Mouse (Mus musculus) frontal cortex, postnatal 25 days (tissue): ENCODE data around the gene Shisal1.

Source experiments
- DNase-seq, 2 experiments: peaks; one replicate each; pipeline ENCODE4 v3.0.0; 2022; ENCODE audit warnings: low spot score in 2 of 2

Gene Shisal1

DNA sequence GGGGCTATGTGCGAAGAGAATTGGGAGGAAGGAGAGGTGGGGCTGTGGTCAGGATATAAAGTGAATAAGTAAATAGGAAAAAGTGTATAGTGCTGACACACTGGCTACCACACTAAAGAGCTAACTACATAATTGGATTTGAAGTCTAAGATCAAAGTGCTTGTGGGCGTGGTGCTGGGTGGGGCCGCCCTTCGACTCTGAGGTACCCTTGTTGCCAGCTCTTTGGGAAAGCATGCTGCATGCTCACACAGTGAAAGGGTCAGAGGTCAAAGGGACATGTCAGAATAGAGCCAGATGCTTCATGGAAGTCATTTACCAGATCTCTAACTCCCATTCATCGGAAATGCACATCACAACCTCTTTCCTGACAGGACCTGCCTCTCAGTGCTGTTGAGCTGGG lies 74.1 kb downstream of the Shisal1 start:
- DNase-seq = no peak

DNA sequence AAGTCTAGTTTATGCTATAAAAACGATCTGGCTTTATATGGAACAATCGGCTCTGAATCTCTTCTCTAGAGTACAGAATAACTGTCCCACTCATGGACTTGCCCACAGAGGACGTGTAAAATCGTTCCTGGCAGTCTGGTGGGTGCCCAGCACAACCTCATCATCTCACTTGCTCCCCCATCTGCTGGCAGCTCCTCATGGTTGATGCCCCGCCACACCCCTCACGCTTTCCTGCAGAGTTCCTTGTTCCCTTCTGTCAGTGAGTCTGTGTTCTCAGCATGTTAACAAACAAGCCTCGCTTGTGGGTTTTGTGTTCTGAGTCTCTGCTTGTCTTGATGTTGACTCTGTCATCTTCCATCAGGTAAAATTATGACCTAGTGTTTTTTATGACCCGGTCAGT lies 79.5 kb downstream of the Shisal1 start:
- no peak for DNase-seq

DNA sequence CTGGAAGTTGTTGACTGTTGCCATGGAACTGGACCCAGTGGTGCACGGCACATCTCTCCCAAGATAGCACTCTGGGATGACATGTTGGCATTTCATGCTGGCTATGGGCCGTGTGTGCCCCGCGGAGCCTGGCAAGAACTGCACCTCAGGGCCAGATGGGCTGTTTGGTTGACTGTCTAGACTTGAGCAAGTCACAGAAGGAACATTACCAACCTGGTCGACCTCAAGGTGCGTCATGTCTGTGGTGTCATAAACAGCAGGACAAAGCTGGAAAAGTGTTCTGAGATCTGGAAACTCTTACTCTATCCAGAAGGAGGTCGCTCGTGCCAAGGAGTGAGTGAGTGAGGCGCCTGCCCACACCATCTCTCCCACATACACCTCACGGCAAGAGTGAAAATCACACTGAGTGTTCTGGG lies 80.3 kb downstream of the Shisal1 start:
- peak in 1 of 2 experiments; percentile 26 for DNase-seq

DNA sequence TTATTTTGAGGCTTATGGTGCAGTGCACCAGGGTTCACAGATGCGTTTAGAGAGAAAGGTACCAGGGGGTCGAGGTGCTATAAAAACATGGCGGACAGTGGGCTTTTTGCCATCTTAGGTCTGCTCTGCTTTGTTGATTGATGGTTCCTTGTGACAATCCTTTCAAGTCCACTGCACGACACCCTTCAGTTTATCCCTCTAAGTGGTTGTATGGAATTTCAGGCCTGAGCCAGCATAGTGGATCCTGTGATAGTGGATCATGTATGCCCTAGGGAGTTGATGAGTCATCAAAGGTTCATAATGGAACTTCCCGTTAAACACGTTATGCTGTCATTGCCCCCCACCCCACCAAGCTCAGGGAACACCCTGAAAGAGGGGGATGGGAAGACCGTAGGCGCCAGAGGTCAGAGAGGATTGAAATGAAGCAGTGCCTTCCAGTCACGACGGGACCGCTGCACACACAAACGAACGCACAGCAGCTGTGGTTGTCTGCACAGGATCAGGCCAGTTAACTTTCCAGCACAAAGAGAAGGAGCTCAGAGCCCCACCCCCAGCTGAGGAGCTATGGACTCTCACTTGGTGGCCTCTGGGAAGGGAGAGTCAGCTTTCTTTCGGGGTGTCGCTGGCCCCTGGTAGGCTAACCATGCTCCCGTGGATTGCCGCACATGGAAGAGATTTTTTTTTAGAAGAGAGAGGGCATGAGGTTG lies 81.1 kb downstream of the Shisal1 start:
- no peak for DNase-seq

DNA sequence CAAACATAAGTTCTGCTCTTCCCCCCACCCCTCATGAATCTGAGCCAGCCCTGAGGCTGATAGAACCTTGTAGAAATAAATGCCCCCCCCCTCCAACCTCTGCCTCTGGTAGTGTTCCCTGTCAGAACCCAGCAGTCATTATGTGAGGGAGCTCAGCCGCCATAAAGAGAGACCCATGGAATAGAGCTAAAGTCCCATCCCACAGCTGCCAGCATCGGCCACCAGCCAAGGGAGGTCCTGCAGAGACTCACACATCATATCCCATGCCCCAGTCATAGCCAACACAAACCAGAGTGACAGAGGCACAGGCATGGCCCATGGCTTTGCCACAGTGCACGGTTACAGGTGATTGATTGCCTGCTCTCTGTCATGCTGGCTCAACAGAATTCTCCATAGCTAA lies 82.2 kb downstream of the Shisal1 start:
- no peak for DNase-seq

DNA sequence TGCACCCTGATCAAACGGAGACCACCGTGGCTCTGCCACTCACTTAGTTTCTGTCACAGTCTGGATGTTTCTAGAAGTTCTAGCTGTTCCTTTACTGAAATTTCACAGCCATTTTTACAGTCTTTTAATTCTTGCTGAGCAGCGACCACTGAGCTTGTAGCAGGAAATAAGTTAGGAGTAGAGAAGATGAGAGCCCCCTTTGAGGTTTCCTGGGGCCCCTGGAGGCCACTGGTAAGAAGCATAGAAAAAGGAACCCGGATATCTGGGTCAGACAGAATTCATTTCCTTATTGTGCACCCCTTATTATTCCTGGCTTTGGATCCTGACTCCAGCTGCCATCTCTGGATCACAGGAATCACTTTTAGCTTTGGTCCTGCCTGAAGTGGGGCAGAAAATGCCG lies 91.8 kb downstream of the Shisal1 start:
- DNase-seq = no peak

DNA sequence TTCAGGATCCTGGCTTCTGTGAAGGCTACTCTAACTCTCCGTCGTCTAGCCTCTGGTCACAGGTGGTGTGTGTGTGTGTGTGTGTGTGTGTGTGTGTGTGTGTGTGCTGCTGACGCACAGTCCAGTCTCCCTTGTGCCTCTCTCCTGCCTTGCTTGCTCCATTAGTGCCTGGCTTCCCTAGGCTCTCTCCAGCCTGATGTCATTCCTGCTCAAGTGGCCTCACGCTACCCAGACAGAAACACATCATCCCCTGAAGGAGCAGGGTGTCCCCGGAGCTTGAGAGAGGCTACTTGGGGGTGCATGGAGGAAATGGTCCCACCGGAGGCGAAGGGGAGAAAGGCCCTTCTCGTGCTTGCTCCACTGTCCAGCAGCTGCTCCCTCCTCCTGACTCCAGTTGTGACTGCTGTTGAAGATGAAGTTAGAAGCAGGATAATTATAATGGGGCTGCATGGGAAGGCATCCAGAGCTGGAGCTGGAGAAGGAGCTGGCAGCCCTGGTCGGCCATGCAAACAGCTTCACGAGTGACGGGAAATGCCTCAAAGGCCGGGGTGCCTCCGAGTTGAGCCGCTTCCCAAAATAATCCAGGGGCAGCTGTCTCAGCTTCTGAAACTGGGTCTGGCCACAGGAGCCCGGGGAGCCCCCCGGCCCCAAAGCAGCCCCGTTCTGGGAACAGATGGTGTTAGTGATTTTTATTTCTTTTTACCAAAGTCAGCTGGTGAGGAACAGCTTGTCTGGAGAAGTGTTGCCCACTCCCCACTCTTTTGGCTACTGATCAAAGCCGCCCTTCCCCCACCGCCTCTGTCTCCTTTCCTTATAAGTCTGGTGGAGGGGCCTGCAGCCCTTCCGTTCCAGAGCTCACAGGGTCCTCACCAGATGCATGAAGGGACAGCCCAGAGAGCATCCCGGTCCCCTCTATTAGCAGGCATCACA lies 94.7 kb downstream of the Shisal1 start:
- DNase-seq = peak; percentile 22 to 32

DNA sequence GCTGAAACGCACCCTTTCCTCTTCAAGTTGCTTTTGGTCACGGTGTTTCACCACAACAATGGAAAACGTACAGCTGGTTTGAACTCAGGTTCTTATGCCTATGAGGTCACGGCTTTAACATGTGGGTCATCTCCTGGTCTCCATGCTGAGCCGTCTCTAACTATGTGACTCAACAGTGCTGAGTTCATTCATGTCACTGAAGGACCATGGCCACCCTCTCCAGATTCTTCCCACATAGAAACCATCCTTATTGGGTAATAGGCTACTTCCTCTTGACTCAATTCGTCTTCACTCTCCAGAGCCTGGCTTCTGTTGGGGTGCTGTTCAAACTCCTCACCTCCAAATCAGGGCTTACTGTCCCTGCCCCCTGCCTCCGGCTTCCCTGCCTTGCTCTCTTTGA lies 95.6 kb downstream of the Shisal1 start:
- no peak for DNase-seq

DNA sequence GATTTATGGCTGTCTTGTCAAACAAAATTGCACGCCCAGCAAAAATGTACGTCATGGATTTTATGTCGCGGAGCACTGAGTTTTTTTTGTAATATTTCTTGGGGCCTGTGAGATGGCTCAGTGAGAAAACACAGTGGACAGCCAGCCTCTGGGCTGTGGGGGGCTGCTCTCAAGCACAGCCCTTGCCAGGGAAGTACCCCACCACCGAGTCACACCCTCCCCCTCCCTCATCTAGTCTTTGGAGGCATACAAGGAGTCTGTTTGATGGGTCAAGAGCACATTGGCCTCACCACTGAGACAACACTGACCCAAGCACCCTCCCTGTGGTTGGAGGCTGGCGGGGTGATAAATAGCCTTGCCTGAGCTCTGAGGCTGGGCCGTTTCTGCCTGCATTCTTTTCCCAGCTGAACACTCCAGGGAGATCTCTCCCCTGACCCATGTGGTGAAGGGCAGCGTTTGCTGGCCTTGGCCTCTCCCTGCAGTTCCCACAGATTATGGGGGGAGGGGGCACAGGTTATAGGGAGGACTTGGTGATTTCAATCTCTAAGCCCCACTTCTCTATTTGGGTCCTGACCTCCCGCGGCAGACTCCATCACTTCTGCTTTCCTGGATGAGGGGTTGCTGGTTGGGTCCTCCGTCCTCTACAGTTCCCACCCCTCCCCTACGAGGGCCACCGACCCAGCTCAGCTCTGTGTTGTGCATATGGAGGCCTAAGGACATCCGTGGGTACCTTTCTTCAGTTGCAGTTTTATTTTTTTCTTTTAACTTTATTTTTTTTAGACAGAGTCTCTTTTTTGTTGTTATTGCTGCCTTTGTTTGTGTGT lies 96.8 kb downstream of the Shisal1 start:
- no peak for DNase-seq

DNA sequence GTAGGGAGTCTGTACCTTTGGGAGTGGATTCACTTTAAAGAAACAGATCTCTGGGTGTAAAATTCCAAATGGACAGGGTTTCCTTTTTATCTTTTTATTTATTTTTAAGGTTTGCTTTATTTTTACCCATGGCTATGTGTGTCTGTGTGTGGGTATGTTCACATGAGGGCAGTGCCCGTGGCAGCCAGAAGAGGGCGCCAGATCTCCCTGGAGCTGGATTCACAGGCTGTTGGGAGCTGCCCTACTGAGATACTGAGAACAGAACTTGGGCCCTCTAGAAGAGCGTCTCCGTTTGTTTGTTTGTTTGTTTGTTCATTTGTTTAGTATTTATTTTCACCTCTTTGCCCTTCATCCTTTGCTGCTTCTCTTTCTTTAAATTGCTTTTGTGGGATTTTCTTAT lies 98.1 kb downstream of the Shisal1 start:
- no peak for DNase-seq

DNA sequence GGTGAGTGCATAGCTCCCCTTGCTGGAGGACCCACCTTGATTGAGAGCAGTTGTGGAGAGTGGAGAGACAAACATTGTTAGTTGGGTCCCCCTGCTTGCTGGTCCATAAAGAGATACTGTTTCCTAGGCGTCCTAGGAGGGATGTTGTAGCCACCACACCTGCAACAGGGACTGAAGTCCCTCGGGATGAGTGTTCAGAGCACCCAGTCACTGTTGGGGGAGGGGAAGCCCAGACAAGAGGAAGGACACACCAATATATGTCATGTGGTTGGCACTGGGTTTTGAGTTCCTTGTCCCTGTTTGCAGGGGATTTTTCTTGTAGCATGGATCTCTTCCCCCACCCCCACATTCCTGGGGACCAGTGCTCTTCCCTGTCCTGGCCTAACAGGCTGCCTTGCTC lies 106.0 kb downstream of the Shisal1 start:
- no peak for DNase-seq

DNA sequence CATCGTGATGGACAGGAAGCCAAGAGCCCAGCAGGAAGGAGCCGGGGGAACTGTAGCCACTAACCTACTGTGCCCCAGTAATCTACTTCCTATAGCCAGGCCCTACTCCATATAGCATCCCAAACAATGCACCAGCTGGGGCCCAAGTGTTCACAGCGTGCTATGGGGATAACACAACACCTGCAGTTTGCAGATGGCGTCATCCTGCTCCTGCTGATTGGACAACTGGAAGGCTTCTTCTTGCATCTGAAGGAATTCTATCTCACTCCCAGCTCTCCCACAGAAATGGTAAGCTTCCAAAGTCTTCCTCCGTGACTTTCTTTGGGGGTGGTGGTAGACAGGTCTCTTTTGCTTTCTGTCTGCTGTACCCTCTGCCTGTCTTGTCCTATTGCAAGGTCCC lies 109.3 kb downstream of the Shisal1 start:
- DNase-seq = no peak

DNA sequence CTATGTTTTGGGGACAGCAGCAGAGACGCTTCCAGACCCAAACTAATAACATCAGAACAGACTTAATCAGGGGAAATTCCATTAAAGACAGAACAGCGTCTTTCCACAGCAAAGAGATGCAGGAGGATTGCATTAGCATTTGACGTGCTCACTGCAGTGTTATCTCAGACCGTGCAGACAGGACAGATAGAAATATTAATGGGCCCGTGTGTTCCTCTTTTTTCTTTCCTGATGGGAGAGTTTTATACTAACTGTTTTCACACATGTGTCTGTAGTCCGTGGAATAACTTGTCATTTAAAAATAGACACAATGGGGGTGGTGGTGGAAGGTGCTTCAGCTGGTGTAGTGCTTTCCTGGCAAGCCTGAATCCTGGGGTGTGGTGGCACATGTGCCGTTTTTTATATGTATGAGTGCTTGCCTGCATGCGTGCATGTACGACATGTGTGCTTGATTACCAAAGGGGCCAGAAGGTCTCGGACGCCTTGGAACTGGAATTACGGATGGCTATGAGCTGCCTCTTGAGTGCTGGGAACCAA lies 110.5 kb downstream of the Shisal1 start:
- DNase-seq = no peak

DNA sequence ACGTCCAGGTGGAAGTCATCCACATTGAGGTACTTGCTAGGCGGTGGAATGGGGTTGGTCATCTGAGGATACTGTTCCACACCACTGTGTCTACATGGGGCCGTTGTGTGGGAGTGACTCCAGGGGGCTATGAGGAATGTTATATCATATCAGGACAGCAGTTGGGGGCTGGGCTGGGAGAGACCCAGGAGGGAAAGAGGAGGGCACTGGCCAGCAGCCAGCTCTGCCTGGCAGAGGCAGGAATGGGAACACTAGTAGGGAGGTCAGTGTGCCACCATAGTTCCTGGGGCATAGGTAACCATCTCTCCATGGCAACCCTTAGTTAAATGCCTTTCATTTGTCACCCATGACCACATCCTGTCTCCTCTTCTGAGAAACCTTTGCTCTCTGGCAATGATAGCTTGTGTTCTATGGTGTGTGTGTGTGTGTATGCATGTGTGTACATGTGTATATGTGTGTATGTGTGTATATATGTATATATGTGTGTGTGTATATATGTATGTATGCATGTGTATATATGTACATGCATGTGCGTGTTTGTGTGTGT lies 115.8 kb downstream of the Shisal1 start:
- DNase-seq = no peak

DNA sequence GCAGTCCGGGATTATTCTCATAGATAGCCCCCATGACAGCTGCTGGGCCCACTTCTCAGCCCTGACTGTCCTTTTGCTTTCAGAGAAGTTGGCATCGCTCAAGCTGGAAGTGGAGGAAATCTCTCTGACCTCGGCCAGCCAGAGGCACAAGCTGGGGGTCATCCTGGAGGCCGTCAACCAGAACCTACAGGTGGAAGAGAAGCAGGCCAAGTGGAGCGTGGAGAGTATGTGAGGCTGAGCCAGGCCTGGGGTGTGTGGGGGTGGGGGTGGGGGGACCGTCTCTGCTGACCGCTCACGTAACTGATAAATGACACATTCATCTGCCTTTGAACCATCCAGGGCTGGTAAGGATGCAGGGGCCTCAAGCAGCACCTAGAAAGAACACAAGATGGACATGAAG lies 117.0 kb downstream of the Shisal1 start:
- no peak for DNase-seq
